Mouse (Mus musculus) forebrain, postnatal 0 days (tissue): Measurements from ENCODE around the gene Mecr. TPM values are rescaled to one million over a fixed set of nuclear protein-coding genes. Genes with fewer than 3 reads are reported as not detected.

ENCODE experiments used
- ATAC-seq: fragments of 200-750 bp; cut with Nextera tagmentation; 2 replicates; pipeline ENCODE4 v1.8.0; 2017; ENCODE audit warnings: mild to moderate bottlenecking, moderate library complexity
- DNase-seq: peaks from one replicate; pipeline ENCODE4 v3.0.0-alpha.2; 2015
- H3K27ac ChIP-seq: fragments of 300-500 bp; sonication (generic); 2 replicates; pipeline ENCODE4 v1.5.1; 2014; ENCODE audit warnings: low read depth, mild to moderate bottlenecking, antibody characterized with exemption, low read length, moderate library complexity, mixed read lengths
- H3K27me3 ChIP-seq: fragments of 300-500 bp; sonication (generic); 2 replicates; pipeline ENCODE4 v1.6.1; 2014; ENCODE audit warnings: mild to moderate bottlenecking, low read length, mixed read lengths; ENCODE audit not compliant: insufficient read depth
- H3K36me3 ChIP-seq: fragments of 300-500 bp; sonication (generic); 2 replicates; pipeline ENCODE4 v1.6.1; 2014; ENCODE audit warnings: mild to moderate bottlenecking, moderate library complexity; ENCODE audit not compliant: insufficient read depth
- H3K4me1 ChIP-seq: fragments of 300-500 bp; sonication (generic); 2 replicates; pipeline ENCODE4 v1.6.1; 2014; ENCODE audit warnings: antibody characterized with exemption; ENCODE audit not compliant: insufficient read depth
- H3K4me2 ChIP-seq: fragments of 300-500 bp; sonication (generic); 2 replicates; pipeline ENCODE4 v1.6.1; 2014; ENCODE audit warnings: low read depth, mild to moderate bottlenecking, moderate library complexity
- H3K4me3 ChIP-seq: fragments of 300-500 bp; sonication (generic); 2 replicates; pipeline ENCODE4 v1.5.1; 2014; ENCODE audit warnings: low read depth, low read length, mixed read lengths
- H3K9ac ChIP-seq: fragments of 300-500 bp; sonication (generic); 2 replicates; pipeline ENCODE4 v1.6.1; 2014; ENCODE audit warnings: mild to moderate bottlenecking
- H3K9me3 ChIP-seq: fragments of 300-500 bp; sonication (generic); 2 replicates; pipeline ENCODE4 v1.6.1; 2016; ENCODE audit warnings: low read length
- CTCF ChIP-seq: sonication (generic); IDR thresholded peaks from 2 replicates; pipeline ENCODE4 v1.5.1; 2016; ENCODE audit warnings: antibody characterized with exemption, control low read depth, low read depth
- WGBS: fragments of 180-500 bp; shearing (Covaris S2); extraction: QIAGEN DNeasy Blood & Tissue Kit; methylation state at CpG from one replicate; pipeline ENCODE4 v1.1.7; 2014; 5-methylcytosine and 5-hydroxymethylcytosine counted together
- polyA plus RNA-seq: library from polyadenylated mRNA; unstranded; fragments of >200 nt; fragmentation: Nextera tagmentation; extraction: Ambion mirVana; gene quantifications from 2 replicates; pipeline ENCODE4 v1.2.1, GENCODE M21; 2015
- total RNA-seq: library from RNA; depleted of rRNA; stranded (reverse); fragments of >200 nt; gene quantifications from 2 replicates; pipeline ENCODE4 v1.2.3, GENCODE M21; 2014

Gene Mecr
- total and polyA plus RNA-seq, 2 experiments from 2014 or later, result 20.3 to 31.8 TPM

DNA sequence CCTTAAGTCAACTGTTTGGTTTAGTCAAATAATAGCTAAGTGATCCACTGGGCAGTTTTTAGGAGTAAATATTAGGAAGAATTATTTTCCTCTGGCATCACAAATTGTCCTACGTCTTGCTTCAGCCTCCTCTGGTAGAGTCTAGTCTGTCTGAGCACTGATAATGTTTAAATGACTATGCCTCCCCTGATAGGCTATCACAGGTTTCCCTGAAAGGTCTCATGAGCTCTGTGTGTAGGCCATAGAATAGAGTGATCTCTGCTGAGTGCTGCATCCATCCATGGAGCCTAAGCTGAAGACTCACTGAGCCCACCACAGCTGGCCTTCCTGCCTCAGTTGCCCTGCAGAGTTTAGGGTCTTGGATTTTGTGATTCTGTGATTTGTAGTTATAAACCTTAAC is 45.3 kb downstream of the Mecr start:
- Histone ChIP-seq H3K4me3 (no peak overlapping the region), H3K36me3 (peaks cover 36% of the 10 kb centered on the region), H3K4me2 (no peak overlapping the region), H3K9me3 (no peaks in the 10 kb centered on the region), H3K27me3 (no peaks in the 10 kb centered on the region), H3K9ac (no peak overlapping the region), H3K4me1 (no peaks in the 10 kb centered on the region), H3K27ac (no peak overlapping the region)
- no peak for ATAC-seq
- 78% methylated on average over 1 of the region's 1 CpGs for WGBS
- no peak for DNase-seq
- no peak for TF ChIP-seq CTCF

DNA sequence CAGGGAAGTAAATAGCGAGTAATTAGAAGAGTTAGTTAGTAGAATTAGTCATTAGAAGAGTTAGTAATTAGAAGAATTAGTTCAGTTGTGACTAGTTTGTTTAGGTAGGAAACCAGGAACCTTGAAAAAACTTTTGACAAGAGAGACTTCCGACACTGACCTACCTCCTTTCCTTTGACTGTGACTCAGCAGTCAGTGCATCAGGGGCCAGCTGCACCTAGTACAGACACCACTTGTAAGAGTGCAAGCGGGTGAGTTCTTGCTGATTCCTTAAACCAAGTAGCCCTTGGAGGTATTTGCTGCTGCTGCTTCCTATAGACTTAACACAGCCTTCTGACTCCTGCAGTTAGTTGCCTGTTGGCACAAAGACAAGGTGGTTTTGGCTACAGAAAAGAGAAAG is 47.4 kb downstream of the Mecr start:
- Histone ChIP-seq H3K27me3 (no peaks in the 10 kb centered on the region), H3K36me3 (peaks cover 44% of the 10 kb centered on the region), H3K4me1 (no peaks in the 10 kb centered on the region), H3K4me3 (no peak overlapping the region), H3K4me2 (no peak overlapping the region), H3K9ac (no peak overlapping the region), H3K27ac (no peak overlapping the region), H3K9me3 (no peaks in the 10 kb centered on the region)
- no peak for DNase-seq
- TF ChIP-seq CTCF, result no peak
- ATAC-seq, result no peak
- WGBS, result 87% methylated on average over 3 of the region's 3 CpGs

DNA sequence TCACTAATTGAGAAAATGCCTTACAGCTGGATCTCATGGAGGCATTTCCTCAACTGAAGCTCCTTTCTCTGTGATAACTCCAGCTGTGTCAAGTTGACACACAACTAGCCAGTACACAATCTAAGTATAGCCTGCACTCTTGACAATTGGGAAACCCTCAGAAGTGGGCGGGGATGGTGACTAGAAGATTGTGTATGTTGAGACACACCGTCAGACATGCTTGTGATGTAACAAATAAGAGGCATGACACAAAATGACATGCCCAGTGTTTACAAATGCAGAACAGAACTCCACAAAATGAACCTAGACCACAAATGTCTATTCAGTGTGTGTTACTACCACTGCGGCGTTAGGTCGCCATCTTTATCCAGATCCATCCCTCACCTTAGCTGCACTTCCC is 53.8 kb downstream of the Mecr start:
- no peak overlapping the region for H3K4me3 ChIP-seq
- no peak for DNase-seq
- WGBS, result 93% methylated on average over 5 of the region's 5 CpGs

DNA sequence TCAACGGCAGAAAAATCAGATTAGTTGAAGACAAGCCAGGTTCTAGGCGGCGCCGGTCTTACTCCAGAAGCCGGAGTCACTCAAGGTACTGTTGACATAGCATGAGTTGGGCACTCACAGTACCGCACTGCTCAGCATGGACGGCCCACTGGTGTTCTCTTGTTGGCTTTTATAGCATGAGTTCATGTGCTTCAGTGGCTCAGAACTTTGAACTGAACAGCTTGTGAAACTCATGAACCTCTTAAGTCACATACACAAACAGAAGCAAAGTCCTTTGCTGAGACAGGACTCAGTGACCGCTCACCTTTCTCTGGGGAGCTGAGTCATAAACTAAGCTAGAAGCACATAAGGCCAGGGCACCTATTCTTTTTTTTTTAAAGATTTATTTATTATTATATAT is 54.5 kb downstream of the Mecr start:
- no peak overlapping the region for H3K4me3 ChIP-seq
- H3K4me1 ChIP-seq, result no peaks in the 10 kb centered on the region
- no peak overlapping the region for H3K27ac ChIP-seq
- H3K36me3 ChIP-seq, result peaks cover 77% of the 10 kb centered on the region
- no peaks in the 10 kb centered on the region for H3K27me3 ChIP-seq
- DNase-seq (no peak), ATAC-seq (no peak)
- H3K9me3 ChIP-seq, result no peaks in the 10 kb centered on the region
- WGBS, result 97% methylated on average over 8 of the region's 8 CpGs
- no peak overlapping the region for H3K4me2 ChIP-seq
- no peak for TF ChIP-seq CTCF
- no peak overlapping the region for H3K9ac ChIP-seq

More for the DNA sequence above, 53.8 kb downstream of the Mecr start:
- ATAC-seq, result no peak
- no peak for TF ChIP-seq CTCF
- H3K9ac ChIP-seq, result no peak overlapping the region
- H3K36me3 ChIP-seq, result peaks cover 81% of the 10 kb centered on the region
- H3K27me3 ChIP-seq, result no peaks in the 10 kb centered on the region
- H3K27ac ChIP-seq, result no peak overlapping the region
- H3K4me1 ChIP-seq, result no peaks in the 10 kb centered on the region
- no peak overlapping the region for H3K4me2 ChIP-seq
- no peaks in the 10 kb centered on the region for H3K9me3 ChIP-seq

DNA sequence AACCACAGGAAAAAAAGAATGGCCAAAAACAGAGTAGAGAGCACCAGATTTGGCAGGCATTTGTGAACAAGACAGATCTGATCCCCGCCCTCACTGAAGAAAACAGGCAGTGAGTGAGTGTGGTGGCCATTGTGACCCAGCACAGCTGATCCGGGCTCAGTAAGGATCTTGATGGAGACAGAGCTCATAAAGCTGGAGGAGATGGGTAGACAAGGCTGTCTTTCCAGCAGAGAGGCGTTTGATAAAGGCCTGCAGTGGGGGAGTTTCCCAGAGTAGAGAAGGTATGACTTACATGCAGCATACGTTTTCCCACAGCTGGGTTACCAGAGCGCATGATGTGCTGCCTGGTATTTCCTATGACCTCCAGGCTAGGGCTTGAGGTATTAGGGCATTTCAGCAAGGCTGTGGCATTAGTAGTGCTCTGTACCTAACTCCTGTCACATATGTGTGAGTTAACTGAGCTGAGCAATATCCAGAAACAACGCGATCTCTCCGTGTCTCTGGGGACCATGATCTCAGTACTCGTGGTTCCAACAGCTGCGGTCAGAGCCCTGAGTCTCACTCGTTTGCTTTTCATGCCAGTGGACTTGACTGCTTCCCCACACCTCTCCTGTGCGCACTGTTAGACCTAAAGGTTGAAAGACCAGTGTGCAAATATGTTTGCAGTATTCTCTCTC is 55.4 kb downstream of the Mecr start:
- DNase-seq (no peak), ATAC-seq (no peak)
- no peak overlapping the region for H3K27ac ChIP-seq
- H3K9ac ChIP-seq, result no peak overlapping the region
- no peaks in the 10 kb centered on the region for H3K27me3 ChIP-seq
- no peaks in the 10 kb centered on the region for H3K4me1 ChIP-seq
- WGBS, result 91% methylated on average over 12 of the region's 12 CpGs
- H3K4me2 ChIP-seq, result no peak overlapping the region
- H3K9me3 ChIP-seq, result no peaks in the 10 kb centered on the region
- H3K4me3 ChIP-seq, result no peak overlapping the region
- no peak for TF ChIP-seq CTCF
- peaks cover 68% of the 10 kb centered on the region for H3K36me3 ChIP-seq

DNA sequence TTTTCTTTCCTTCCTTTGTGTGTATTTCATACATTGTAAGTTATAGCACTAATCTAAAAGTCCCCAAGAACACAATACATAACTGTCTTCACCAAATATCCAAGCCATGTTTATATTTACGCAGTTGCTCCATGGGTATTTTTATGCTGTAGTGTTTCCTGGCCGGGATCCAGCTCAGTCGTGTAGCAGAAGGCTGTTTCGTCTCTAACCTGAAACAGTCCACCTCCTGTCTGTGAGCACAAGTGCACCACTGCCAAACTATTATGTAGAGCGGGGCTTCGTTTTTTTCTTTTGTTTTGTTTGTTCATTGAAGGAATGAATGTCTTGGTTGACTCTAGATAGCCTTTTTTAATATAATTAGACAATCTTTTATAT is 55.9 kb downstream of the Mecr start:
- H3K4me1 ChIP-seq, result no peaks in the 10 kb centered on the region
- H3K9ac ChIP-seq, result no peak overlapping the region
- no peak overlapping the region for H3K27ac ChIP-seq
- no peak for TF ChIP-seq CTCF
- WGBS, result 66% methylated on average over 6 of the region's 6 CpGs
- no peak for ATAC-seq
- no peak overlapping the region for H3K4me2 ChIP-seq
- H3K4me3 ChIP-seq, result no peak overlapping the region
- DNase-seq, result no peak
- no peaks in the 10 kb centered on the region for H3K9me3 ChIP-seq
- H3K36me3 ChIP-seq, result peaks cover 66% of the 10 kb centered on the region
- no peaks in the 10 kb centered on the region for H3K27me3 ChIP-seq

DNA sequence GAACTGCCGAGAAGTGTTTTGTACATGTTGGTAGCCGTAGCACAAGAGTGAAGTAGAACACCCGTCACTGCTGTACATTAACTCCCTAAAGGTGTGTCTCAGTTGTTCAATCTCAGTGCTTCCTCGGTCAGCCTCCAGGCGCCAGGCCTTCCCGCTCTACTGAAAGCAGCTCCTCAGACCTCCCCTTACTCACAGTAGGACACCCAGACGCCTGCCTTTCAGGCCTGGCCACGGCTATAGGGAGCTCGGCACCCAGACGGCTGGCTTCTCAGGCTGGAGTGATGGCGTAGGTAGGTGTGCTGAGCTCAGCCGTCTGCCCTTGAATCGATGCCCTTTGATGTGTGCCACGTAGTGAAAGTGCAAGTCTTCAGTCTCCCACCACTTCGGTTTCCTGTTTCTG is 57.8 kb downstream of the Mecr start:
- Histone ChIP-seq H3K4me1 (no peaks in the 10 kb centered on the region), H3K4me3 (no peak overlapping the region), H3K9ac (no peak overlapping the region), H3K4me2 (no peak overlapping the region), H3K27ac (no peak overlapping the region), H3K27me3 (no peaks in the 10 kb centered on the region), H3K9me3 (no peaks in the 10 kb centered on the region), H3K36me3 (peaks cover 58% of the 10 kb centered on the region)
- TF ChIP-seq CTCF, result no peak
- DNase-seq (no peak), ATAC-seq (no peak)
- WGBS, result 93% methylated on average over 15 of the region's 15 CpGs
